8 mouse cellular contexts compared by ENCODE assay signal in the genomic region with DNA sequence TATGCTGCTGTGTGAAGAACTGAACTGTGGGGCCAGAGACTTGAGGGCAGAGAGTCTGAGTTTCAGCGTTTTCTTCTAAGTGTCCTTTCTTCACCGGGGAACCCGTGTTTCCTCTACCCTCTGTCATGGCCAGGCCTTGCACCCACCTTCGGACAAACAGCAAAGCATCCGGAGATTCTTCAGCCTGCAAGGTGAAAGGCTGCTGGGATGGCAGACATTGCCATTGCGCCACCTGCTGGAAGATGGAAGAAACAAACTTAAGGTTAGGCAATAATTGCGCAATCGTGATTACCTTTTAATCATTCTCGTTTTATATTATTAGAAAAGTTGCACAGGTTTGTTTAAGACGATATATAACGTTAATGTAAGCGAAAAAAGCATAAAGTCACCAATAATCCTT. TPM values are rescaled to one million over a fixed set of nuclear protein-coding genes. Genes with fewer than 3 reads are reported as not detected.
DNase-seq lines count a peak whose midpoint lies in the region; ATAC-seq lines count a peak whose summit lies in the region.

No protein-coding gene starts in this region.

- DNase-seq in 416B (ENCODE audit: low read depth) = peak; percentile 74
- DNase-seq in adrenal gland, postnatal 10 days = peak; percentile 78
- DNase-seq in embryo, embryonic 11.5 days (ENCODE audit: low read depth, low spot score) = peak; percentile 51
- DNase-seq in heart, adult 8-10 months (ENCODE audit: low spot score) = peak; percentile 72
- peak; percentile 21 for DNase-seq in kidney, adult 11 months
- peak; percentile 38 to 49 for DNase-seq in left cerebral cortex, postnatal 36 days (ENCODE audit: low spot score in 2 of 2)
- DNase-seq in spleen, postnatal 4 days (ENCODE audit: low spot score in 2 of 2) = peak; percentile 37 to 82

- no peak overlapping the region for H3K4me3 ChIP-seq in midbrain, embryonic 13.5 days (replicated peaks)

- peak; percentile 79 for ATAC-seq in midbrain, embryonic 13.5 days

- H3K9ac ChIP-seq in midbrain, embryonic 13.5 days (replicated peaks) = no peak overlapping the region

- no peak overlapping the region for H3K4me2 ChIP-seq in midbrain, embryonic 13.5 days (replicated peaks)

- H3K27me3 ChIP-seq in midbrain, embryonic 13.5 days = peaks cover 32% of the 10 kb centered on the region

- no peak overlapping the region for H3K27ac ChIP-seq in midbrain, embryonic 13.5 days

- no peaks in the 10 kb centered on the region for H3K36me3 ChIP-seq in midbrain, embryonic 13.5 days

- intact Hi-C loops in left cerebral cortex, postnatal 36 days (cut with DNase I) = loop anchor here (1.0 to 5.0 kb wide), 3 partner anchors 46 to 171 kb away; no protein-coding TSS in a partner anchor

- H3K4me1 ChIP-seq in midbrain, embryonic 13.5 days (replicated peaks) = no peaks in the 10 kb centered on the region

- WGBS in midbrain, embryonic 13.5 days = 5% methylated on average over 12 of the region's 12 CpGs

- no peaks in the 10 kb centered on the region for H3K9me3 ChIP-seq in midbrain, embryonic 13.5 days

RNA-seq across cellular contexts. Expression of a gene that starts 28.9 kb away (rescaled TPM):
- total RNA-seq in adrenal gland, postnatal 10 days (2021) = 10 to 100 TPM; 63.7 to 86.3 TPM
- total RNA-seq in heart, adult 8-10 months (2022) = 10 to 100 TPM; 19.4 to 23.4 (median 21.4) TPM
- total RNA-seq in left cerebral cortex, postnatal 36 days (2021) = 10 to 100 TPM; 22.3 to 22.9 TPM
- polyA plus RNA-seq in midbrain, embryonic 13.5 days (2015; fragmentation: Nextera tagmentation; extraction: Ambion mirVana) = 49.4 and 54.8 TPM in 2 replicates

Comparison
In these comparisons a context has a peak if more than half of its experiments do, and no peak if none do; other contexts are left out.
1. DNase-seq: peak in every context shown above with its lines; median percentile 78 in adrenal gland, postnatal 10 days; 74 in 416B; 72 in heart, adult 8-10 months; 60 in spleen, postnatal 4 days; 51 in embryo, embryonic 11.5 days; 44 in left cerebral cortex, postnatal 36 days; 21 in kidney, adult 11 months.